Mouse (Mus musculus) c-Kit-positive CD71-positive TER-119-positive erythroid progenitor cells, embryonic 14.5 days (primary cell): Measurements from ENCODE around the gene Slc6a1.

Experiments
- DNase-seq: peaks from one replicate; pipeline ENCODE4 v3.0.0-alpha.2; 2013; ENCODE audit warnings: low spot score

Slc6a1 gene

GRCm38 (mm10) chr6:114358171-114358570 is 75.7 kb downstream of the Slc6a1 start:
- DNase-seq, result no peak

- DNase-seq, result no peak
Measured at GRCm38 (mm10) chr6:114362355-114362754, 79.9 kb downstream of the Slc6a1 start.

GRCm38 (mm10) chr6:114363740-114364139 is 81.3 kb downstream of the Slc6a1 start:
- no peak for DNase-seq

- no peak for DNase-seq
Measured at GRCm38 (mm10) chr6:114364734-114365133, 82.3 kb downstream of the Slc6a1 start.

GRCm38 (mm10) chr6:114366191-114366590 is 83.8 kb downstream of the Slc6a1 start:
- no peak for DNase-seq
